ENCODE assay signal across 8 mouse cellular contexts in genomic region chr8:84639162-84640009, GRCm38 (mm10). TPM values are rescaled to one million over a fixed set of nuclear protein-coding genes. Genes with fewer than 3 reads are reported as not detected.
A peak's percentile ranks its signal among the peaks of the same experiment; 100 is the strongest.
DNase-seq lines count a peak whose midpoint lies in the region; ATAC-seq lines count a peak whose summit lies in the region.

No protein-coding gene starts in this region.

- H3K27ac ChIP-seq in hindbrain, embryonic 15.5 days (replicated peaks), result peak overlapping the region; percentile 87

- ATAC-seq in hindbrain, embryonic 15.5 days (ENCODE audit: low FRiP score, low read depth), result peak; percentile 93

- no peaks in the 10 kb centered on the region for H3K9me3 ChIP-seq in hindbrain, embryonic 15.5 days

- under 1% methylated on average over 86 of the region's 106 CpGs for WGBS in hindbrain, embryonic 15.5 days

- no peaks in the 10 kb centered on the region for H3K36me3 ChIP-seq in hindbrain, embryonic 15.5 days

- peaks cover 29% of the 10 kb centered on the region for H3K4me1 ChIP-seq in hindbrain, embryonic 15.5 days (replicated peaks)

- H3K4me2 ChIP-seq in hindbrain, embryonic 15.5 days, result peak overlapping the region; percentile 87

- H3K9ac ChIP-seq in hindbrain, embryonic 15.5 days, result peak overlapping the region; percentile 62

- peak; percentile 95 for DNase-seq in T-cell, adult 2 months (ENCODE audit: low spot score)
- peak; percentile 91 to 94 for DNase-seq in cerebellum, postnatal 36 days
- peak; percentile 87 to 96 for DNase-seq in frontal cortex, postnatal 36 days (ENCODE audit: low spot score in 2 of 2)
- DNase-seq in left cerebral cortex, adult 11 months (ENCODE audit: low spot score), result peak; percentile 93
- DNase-seq in lung, postnatal 36 days, result peak; percentile 95
- DNase-seq in retina, embryonic 14.5 days (ENCODE audit: low spot score), result peak; percentile 96
- DNase-seq in thymus, postnatal 36 days, result peak; percentile 91 to 93

- peak overlapping the region; percentile 43 for H3K4me3 ChIP-seq in hindbrain, embryonic 15.5 days

- H3K27me3 ChIP-seq in hindbrain, embryonic 15.5 days, result no peaks in the 10 kb centered on the region

RNA-seq across cellular contexts. Expression of gene Ier2, which starts 23.3 kb away (rescaled TPM):
- 18.8 and 24.5 TPM in 2 replicates for polyA plus RNA-seq in hindbrain, embryonic 15.5 days (2015; fragmentation: Nextera tagmentation; extraction: Ambion mirVana)

RNA-seq across cellular contexts. Expression of gene Trmt1, which starts 46.7 kb away (rescaled TPM):
- polyA plus RNA-seq in hindbrain, embryonic 15.5 days (2015; fragmentation: Nextera tagmentation; extraction: Ambion mirVana), result 62.5 and 65.9 TPM in 2 replicates

RNA-seq across cellular contexts. Expression of gene Nacc1, which starts 48.3 kb away (rescaled TPM):
- 13.6 and 16.1 TPM in 2 replicates for polyA plus RNA-seq in hindbrain, embryonic 15.5 days (2015; fragmentation: Nextera tagmentation; extraction: Ambion mirVana)

Comparison
In these comparisons a context has a peak if more than half of its experiments do, and no peak if none do; other contexts are left out.
1. Peak in every context shown above with its lines: DNase-seq, ATAC-seq, H3K4me3 ChIP-seq and H3K27ac ChIP-seq.